ENCODE assay signal across 19 mouse cellular contexts in genomic region chr3:88465127-88465526, GRCm38 (mm10). TPM values are rescaled to one million over a fixed set of nuclear protein-coding genes. Genes with fewer than 3 reads are reported as not detected.
DNase-seq lines count a peak whose midpoint lies in the region; ATAC-seq and TF ChIP-seq lines count a peak whose summit lies in the region.
"Had no signal": no experiment of that assay in that cellular context is flagged by ENCODE, and none has a peak within 500 bp of the region (broad histone marks: within the 10 kb centered on the region; RNA-seq: fewer than 3 reads in every experiment).

No protein-coding gene starts in this region.

- whole genome bisulfite sequencing in lung, postnatal 0 days: 73% methylated on average over 2 of the region's 2 CpGs
- WGBS in kidney, adult 2 months: 84% methylated on average over 2 of the region's 2 CpGs
- WGBS in kidney, embryonic 14.5 days: 94% methylated on average over 2 of the region's 2 CpGs

- no peak for TF ChIP-seq POLR2A in kidney, adult 2 months (IDR thresholded peaks at IDR 0.05; ENCODE audit: low read depth, low read length)

- no peaks in the 10 kb centered on the region for H3K27me3 ChIP-seq in lung, postnatal 0 days (replicated peaks; ENCODE audit: insufficient read depth, low read length)
- H3K27me3 ChIP-seq in kidney, adult 2 months (replicated peaks; ENCODE audit: control insufficient read depth, insufficient read depth, low read length): no peaks in the 10 kb centered on the region
- no peaks in the 10 kb centered on the region for H3K27me3 ChIP-seq in kidney, embryonic 14.5 days (ENCODE audit: control insufficient read depth, insufficient read depth, low read length)
- H3K27me3 ChIP-seq: limb, embryonic 15.5 days; midbrain, embryonic 15.5 days had no signal

- no peak overlapping the region for H3K27ac ChIP-seq in lung, postnatal 0 days (ENCODE audit: low read length)
- no peak overlapping the region for H3K27ac ChIP-seq in kidney, adult 2 months (ENCODE audit: insufficient read depth, low read depth, low read length)
- H3K27ac ChIP-seq in kidney, embryonic 14.5 days (ENCODE audit: low read depth, low read length): no peak overlapping the region
- H3K27ac ChIP-seq: limb, embryonic 15.5 days; midbrain, embryonic 15.5 days had no signal

- no peak for TF ChIP-seq CTCF in lung, postnatal 0 days (IDR thresholded peaks at IDR 0.05)
- TF ChIP-seq CTCF in kidney, adult 2 months (conservative IDR thresholded peaks at IDR 0.05; ENCODE audit: insufficient read depth, insufficient read length, low read depth, low read length): no peak

- no peaks in the 10 kb centered on the region for H3K36me3 ChIP-seq in lung, postnatal 0 days (ENCODE audit: insufficient read depth, low read length)
- no peaks in the 10 kb centered on the region for H3K36me3 ChIP-seq in kidney, adult 2 months (ENCODE audit: control insufficient read depth, insufficient read depth, low read length)
- no peaks in the 10 kb centered on the region for H3K36me3 ChIP-seq in kidney, embryonic 14.5 days (ENCODE audit: control insufficient read depth, insufficient read depth, low read length)
- H3K36me3 ChIP-seq: limb, embryonic 15.5 days; midbrain, embryonic 15.5 days had no signal

- H3K9me3 ChIP-seq in lung, postnatal 0 days (ENCODE audit: low read length): no peaks in the 10 kb centered on the region
- no peaks in the 10 kb centered on the region for H3K9me3 ChIP-seq in kidney, embryonic 14.5 days (ENCODE audit: control insufficient read depth, low read length)
- H3K9me3 ChIP-seq: limb, embryonic 15.5 days; midbrain, embryonic 15.5 days had no signal

- no peak overlapping the region for H3K4me3 ChIP-seq in lung, postnatal 0 days (ENCODE audit: low read depth, low read length)
- H3K4me3 ChIP-seq in kidney, adult 2 months (ENCODE audit: insufficient read depth, low read depth, low read length): no peak overlapping the region
- H3K4me3 ChIP-seq in kidney, embryonic 14.5 days (ENCODE audit: low read length): no peak overlapping the region
- H3K4me3 ChIP-seq: erythroblast, embryonic 14.5 days; limb, embryonic 15.5 days; midbrain, embryonic 15.5 days had no signal

- peak; percentile 39; the same call in 1 of the 2 replicates for ATAC-seq in lung, postnatal 0 days
- ATAC-seq in neutrophil, adult 5-6 weeks (ENCODE audit: extremely low read depth, insufficient number of reproducible peaks, low FRiP score, poor library complexity, severe bottlenecking): peak; percentile 73
- no peak for ATAC-seq in kidney, embryonic 14.5 days (ENCODE audit: low FRiP score, low TSS enrichment)
- ATAC-seq: forebrain, postnatal 0 days; hindbrain, embryonic 16.5 days; intestine, postnatal 0 days; midbrain, embryonic 15.5 days had no signal

- peak; percentile 41 for DNase-seq in lung, postnatal 0 days (ENCODE audit: low spot score)
- DNase-seq in lung, adult 18-20 months: no peak
- peak; percentile 28 for DNase-seq in MN1 (ENCODE audit: low spot score)
- peak; percentile 75 for DNase-seq in fibroblast of lung, adult 2 months (ENCODE audit: low read depth)
- no peak for DNase-seq in kidney, adult 2 months
- DNase-seq: cerebellum, adult 18-20 months; forebrain, postnatal 0 days; heart, postnatal 4 days; kidney, postnatal 25 days; layer of hippocampus, adult 9-11 months; spleen, adult 18-20 months; thymus, adult 2 months had no signal

- H3K4me1 ChIP-seq in lung, postnatal 0 days (ENCODE audit: insufficient read depth, low read depth, low read length): no peaks in the 10 kb centered on the region
- H3K4me1 ChIP-seq in kidney, adult 2 months (ENCODE audit: control insufficient read depth, insufficient read depth, low read length): no peaks in the 10 kb centered on the region
- 0 out of 2 replicates have a peak, but pooled peaks cover 2% of the 10 kb centered on the region for H3K4me1 ChIP-seq in kidney, embryonic 14.5 days (ENCODE audit: control insufficient read depth, insufficient read depth, low read length)
- H3K4me1 ChIP-seq: midbrain, embryonic 15.5 days had no signal

- no peak overlapping the region for H3K4me2 ChIP-seq in lung, postnatal 0 days (replicated peaks; ENCODE audit: low read depth, low read length)
- H3K4me2 ChIP-seq in kidney, embryonic 14.5 days (replicated peaks; ENCODE audit: low read depth, low read length): no peak overlapping the region
- H3K4me2 ChIP-seq: limb, embryonic 15.5 days; midbrain, embryonic 15.5 days had no signal

- 0 out of 2 replicates have a peak, but pooled peaks have one; percentile 10 for TF ChIP-seq EP300 in lung, postnatal 0 days (IDR thresholded peaks at IDR 0.05)

- H3K9ac ChIP-seq in lung, postnatal 0 days (replicated peaks; ENCODE audit: low read depth): no peak overlapping the region
- no peak overlapping the region for H3K9ac ChIP-seq in kidney, embryonic 14.5 days (ENCODE audit: low read depth, low read length)
- H3K9ac ChIP-seq: forebrain, postnatal 0 days; limb, embryonic 15.5 days; midbrain, embryonic 15.5 days had no signal

RNA-seq across cellular contexts. Expression of gene Sema4a, which starts 4.1 kb away (rescaled TPM):
- 9.0 and 9.2 TPM in 2 replicates for polyA plus RNA-seq in lung, postnatal 0 days (2015; fragmentation: Nextera tagmentation; extraction: Ambion mirVana)
- 161 and 176 TPM in 2 replicates for total RNA-seq in neutrophil, adult 5-6 weeks (2017)
- 176 and 197 TPM in 2 replicates for polyA plus RNA-seq in kidney, adult 2 months (2012; rRNA removed)
- 5.7 and 10.0 TPM in 2 replicates for polyA plus RNA-seq in kidney, embryonic 14.5 days (2014; fragmentation: Nextera tagmentation; extraction: Ambion mirVana)

RNA-seq across cellular contexts. Expression of gene Slc25a44, which starts 40.2 kb away (rescaled TPM):
- polyA plus RNA-seq in lung, postnatal 0 days (2015; fragmentation: Nextera tagmentation; extraction: Ambion mirVana): 9.3 and 11.3 TPM in 2 replicates
- total RNA-seq in neutrophil, adult 5-6 weeks (2017): 20.9 and 26.2 TPM in 2 replicates
- polyA plus RNA-seq in kidney, adult 2 months (2012; rRNA removed): 38.3 and 42.7 TPM in 2 replicates
- 13.1 and 19.4 TPM in 2 replicates for polyA plus RNA-seq in kidney, embryonic 14.5 days (2014; fragmentation: Nextera tagmentation; extraction: Ambion mirVana)

RNA-seq across cellular contexts. Expression of gene Lmna, which starts 44.6 kb away (rescaled TPM):
- polyA plus RNA-seq in lung, postnatal 0 days (2015; fragmentation: Nextera tagmentation; extraction: Ambion mirVana): 185 and 216 TPM in 2 replicates
- 8.1 and 9.4 TPM in 2 replicates for total RNA-seq in neutrophil, adult 5-6 weeks (2017)
- 55.2 and 73.2 TPM in 2 replicates for polyA plus RNA-seq in kidney, adult 2 months (2012; rRNA removed)
- 41.6 and 55.7 TPM in 2 replicates for polyA plus RNA-seq in kidney, embryonic 14.5 days (2014; fragmentation: Nextera tagmentation; extraction: Ambion mirVana)

RNA-seq across cellular contexts. Expression of gene Pmf1, which starts 55.0 kb away (rescaled TPM):
- polyA plus RNA-seq in lung, postnatal 0 days (2015; fragmentation: Nextera tagmentation; extraction: Ambion mirVana): 27.9 and 30.6 TPM in 2 replicates
- 21.1 and 22.1 TPM in 2 replicates for total RNA-seq in neutrophil, adult 5-6 weeks (2017)
- polyA plus RNA-seq in kidney, adult 2 months (2012; rRNA removed): 33.9 and 34.4 TPM in 2 replicates
- polyA plus RNA-seq in kidney, embryonic 14.5 days (2014; fragmentation: Nextera tagmentation; extraction: Ambion mirVana): 169 and 181 TPM in 2 replicates

Comparison
In these comparisons a context has a peak if more than half of its experiments do, and no peak if none do; other contexts are left out.
1. DNase-seq: peak in lung, postnatal 0 days (single experiment), MN1 (single experiment) and fibroblast of lung, adult 2 months (single experiment); none in lung, adult 18-20 months (0 of 2) and kidney, adult 2 months (single experiment).
2. RNA of gene Sema4a, which starts 4.1 kb away (polyA plus RNA-seq): 176 to 197 TPM in kidney, adult 2 months; 5.7 to 10.0 TPM in kidney, embryonic 14.5 days and 9.0 to 9.2 TPM in lung, postnatal 0 days; every median in the first group is over 10 times any median in the second.